Mouse (Mus musculus): ENCODE results near the gene Hdgfl3. TPM values are rescaled to one million over a fixed set of nuclear protein-coding genes. Genes with fewer than 3 reads are reported as not detected.
A peak's percentile ranks its signal among the peaks of the same experiment; 100 is the strongest.

Gene Hdgfl3
- 6.1 and 6.4 TPM in 2 replicates for polyA plus RNA-seq (2015; fragmentation: Nextera tagmentation; extraction: Ambion mirVana)

DNA sequence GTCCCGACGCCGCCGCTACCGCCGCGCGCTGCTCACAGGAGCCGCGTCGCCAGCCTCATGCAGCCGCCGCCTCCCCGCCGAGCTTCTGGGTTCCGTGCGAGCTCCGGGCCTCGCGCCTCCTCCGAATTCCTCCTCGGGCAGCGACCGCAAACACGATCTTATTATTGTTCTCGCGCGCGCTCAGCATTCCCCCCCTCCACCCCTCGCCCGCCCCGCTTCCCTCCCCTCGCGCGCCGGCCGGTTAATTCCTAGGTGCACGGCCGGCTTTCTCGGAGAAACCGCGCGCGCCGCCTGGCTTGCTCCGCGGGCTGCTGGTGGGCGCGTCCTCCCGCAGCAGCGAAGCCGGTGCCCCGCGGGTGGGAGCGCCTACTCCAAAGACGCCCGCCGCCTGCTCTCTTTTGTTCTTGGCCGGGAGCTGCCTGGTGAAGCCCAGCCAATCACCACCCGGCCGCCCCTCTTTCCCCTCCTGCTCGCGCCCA lies at the start of gene Hdgfl3:
Gene Hdgfl3, minus strand, starts transcription at position 207 of the 479 bp plus-strand sequence.
- WGBS: 1% methylated on average over 26 of the region's 63 CpGs
- TF ChIP-seq CTCF (IDR thresholded peaks at IDR 0.05): peak; percentile 36
- TF ChIP-seq EP300 (IDR thresholded peaks at IDR 0.05): no peak
- DNase-seq (ENCODE audit: low spot score) (peak; percentile 95), ATAC-seq (peak; percentile 93)
- no peaks in the 10 kb centered on the region; the same call in 1 of the 2 replicates for H3K4me1 ChIP-seq (ENCODE audit: insufficient read depth, low read depth, low read length)
- H3K4me2 ChIP-seq (replicated peaks; ENCODE audit: low read depth, low read length): peak within 1 kb of the TSS; percentile 93
- peak within 1 kb of the TSS; percentile 62 for H3K27ac ChIP-seq (ENCODE audit: low read length)
- no peaks in the 10 kb centered on the region for H3K9me3 ChIP-seq (ENCODE audit: low read length)
- peaks cover 10% of the 10 kb centered on the region for H3K27me3 ChIP-seq (replicated peaks; ENCODE audit: insufficient read depth, low read length)
- H3K36me3 ChIP-seq (ENCODE audit: insufficient read depth, low read length): no peaks in the 10 kb centered on the region
- H3K4me3 ChIP-seq (ENCODE audit: low read depth, low read length): peak within 1 kb of the TSS; percentile 70
- H3K9ac ChIP-seq (replicated peaks; ENCODE audit: low read depth): peak within 1 kb of the TSS; percentile 52

DNA sequence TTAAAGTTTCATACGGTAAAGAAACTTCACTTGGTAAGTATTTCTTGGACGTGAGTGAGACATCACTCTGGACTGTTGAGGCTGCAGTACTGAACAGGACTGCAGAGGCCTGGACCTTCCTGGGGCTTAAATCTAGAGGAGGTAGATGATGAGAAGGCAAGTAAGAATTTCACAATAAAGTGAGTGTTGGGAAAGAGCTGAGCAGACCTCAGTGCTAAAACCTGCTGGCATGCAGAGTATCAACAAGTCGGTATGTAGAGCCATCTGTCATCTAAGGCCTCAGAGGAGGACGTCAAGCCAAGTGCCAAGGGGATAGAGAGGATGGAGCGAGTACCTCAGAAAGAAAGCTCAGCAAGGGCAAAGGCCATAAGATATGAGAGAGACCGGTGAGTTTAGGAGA lies 49.4 kb upstream of the Hdgfl3 start:
- H3K27ac ChIP-seq (ENCODE audit: low read length): no peak overlapping the region
- WGBS: 62% methylated on average over 6 of the region's 6 CpGs
- H3K4me2 ChIP-seq (replicated peaks; ENCODE audit: low read depth, low read length): no peak overlapping the region
- no peaks in the 10 kb centered on the region for H3K4me1 ChIP-seq (ENCODE audit: insufficient read depth, low read depth, low read length)
- no peak overlapping the region for H3K9ac ChIP-seq (replicated peaks; ENCODE audit: low read depth)
- ATAC-seq (no peak), DNase-seq (ENCODE audit: low spot score) (peak; percentile 9)
- H3K36me3 ChIP-seq (ENCODE audit: insufficient read depth, low read length): no peaks in the 10 kb centered on the region
- 0 out of 2 replicates have a peak, but pooled peaks cover 2% of the 10 kb centered on the region for H3K27me3 ChIP-seq (replicated peaks; ENCODE audit: insufficient read depth, low read length)
- H3K4me3 ChIP-seq (ENCODE audit: low read depth, low read length): no peak overlapping the region
- TF ChIP-seq CTCF (IDR thresholded peaks at IDR 0.05): no peak
- no peak for TF ChIP-seq EP300 (IDR thresholded peaks at IDR 0.05)
- no peaks in the 10 kb centered on the region for H3K9me3 ChIP-seq (ENCODE audit: low read length)

DNA sequence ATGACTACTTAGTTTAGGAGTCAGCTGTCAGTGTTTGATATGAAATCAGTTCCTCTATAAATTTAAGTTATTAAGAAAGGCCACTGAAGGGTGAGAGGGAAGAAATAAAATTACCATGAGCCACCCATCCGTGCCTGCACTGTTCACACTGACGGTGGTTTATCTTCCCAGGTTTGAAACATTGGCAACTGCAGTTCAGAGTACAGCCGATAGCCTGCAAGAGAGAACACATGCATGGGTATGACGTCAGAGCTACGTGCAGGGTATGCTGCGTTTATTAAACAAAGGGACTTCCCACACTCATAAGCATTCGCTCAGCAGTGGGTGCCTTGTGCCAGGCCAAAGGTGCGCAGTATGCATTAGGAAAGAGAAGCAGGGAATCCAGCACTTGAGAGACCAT lies 44.0 kb upstream of the Hdgfl3 start:
- Histone ChIP-seq H3K9me3 (ENCODE audit: low read length) (no peaks in the 10 kb centered on the region), H3K4me3 (ENCODE audit: low read depth, low read length) (no peak overlapping the region), H3K36me3 (ENCODE audit: insufficient read depth, low read length) (no peaks in the 10 kb centered on the region), H3K4me1 (ENCODE audit: insufficient read depth, low read depth, low read length) (no peaks in the 10 kb centered on the region), H3K27me3 (replicated peaks; ENCODE audit: insufficient read depth, low read length) (no peaks in the 10 kb centered on the region), H3K27ac (ENCODE audit: low read length) (no peak overlapping the region), H3K4me2 (replicated peaks; ENCODE audit: low read depth, low read length) (no peak overlapping the region), H3K9ac (replicated peaks; ENCODE audit: low read depth) (no peak overlapping the region)
- no peak for DNase-seq (ENCODE audit: low spot score)
- no peak for ATAC-seq
- no peak for TF ChIP-seq EP300 (IDR thresholded peaks at IDR 0.05)
- no peak for TF ChIP-seq CTCF (IDR thresholded peaks at IDR 0.05)
- 60% methylated on average over 8 of the region's 8 CpGs for WGBS

DNA sequence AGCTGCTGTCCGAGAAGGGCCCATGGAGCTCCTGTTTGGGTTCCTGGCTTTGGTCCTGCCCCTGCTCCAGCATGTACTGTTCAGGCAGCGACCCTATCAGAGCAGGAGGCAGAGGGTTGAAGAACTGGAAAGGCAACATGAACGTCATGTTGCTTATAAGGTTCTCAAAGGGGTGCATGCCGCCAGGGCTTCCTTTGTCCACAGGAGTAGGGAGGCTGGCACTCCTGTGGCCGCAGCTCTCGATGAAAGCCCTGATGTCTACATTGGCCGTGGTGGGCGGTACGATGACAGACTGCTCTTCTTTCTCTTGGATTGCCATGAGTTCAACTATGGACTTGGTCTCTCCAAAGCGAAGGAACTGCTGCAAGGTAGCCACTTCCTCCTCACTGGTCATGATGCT lies 40.3 kb upstream of the Hdgfl3 start:
- Histone ChIP-seq H3K9ac (replicated peaks; ENCODE audit: low read depth) (no peak overlapping the region), H3K36me3 (ENCODE audit: insufficient read depth, low read length) (no peaks in the 10 kb centered on the region), H3K27me3 (replicated peaks; ENCODE audit: insufficient read depth, low read length) (no peaks in the 10 kb centered on the region), H3K9me3 (ENCODE audit: low read length) (no peaks in the 10 kb centered on the region), H3K4me2 (replicated peaks; ENCODE audit: low read depth, low read length) (no peak overlapping the region), H3K4me1 (ENCODE audit: insufficient read depth, low read depth, low read length) (no peaks in the 10 kb centered on the region), H3K27ac (ENCODE audit: low read length) (no peak overlapping the region), H3K4me3 (ENCODE audit: low read depth, low read length) (no peak overlapping the region)
- no peak for ATAC-seq
- WGBS: 75% methylated on average over 10 of the region's 10 CpGs
- DNase-seq (ENCODE audit: low spot score): no peak
- TF ChIP-seq EP300 (IDR thresholded peaks at IDR 0.05) (no peak), CTCF (IDR thresholded peaks at IDR 0.05) (no peak)

DNA sequence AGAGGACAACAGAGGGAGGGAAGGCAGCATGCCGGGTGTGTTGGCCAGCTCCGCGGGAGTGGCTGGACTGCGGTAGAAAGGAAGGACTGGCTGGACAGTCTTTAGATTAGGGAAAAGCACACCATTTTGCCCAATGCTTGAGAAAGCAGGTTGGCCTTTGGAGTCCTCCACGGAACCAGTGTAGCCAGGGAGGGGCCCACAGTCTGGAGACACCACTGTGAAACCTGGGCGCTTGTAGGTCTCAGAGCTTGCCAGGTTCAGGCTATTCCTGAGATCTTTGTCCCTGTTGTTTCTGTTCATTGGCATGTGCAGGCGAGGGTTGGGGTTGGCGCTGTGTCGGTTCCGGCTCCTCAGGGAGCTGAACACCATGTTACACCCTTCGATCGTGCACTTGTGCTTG lies 39.7 kb upstream of the Hdgfl3 start:
- WGBS: 89% methylated on average over 12 of the region's 12 CpGs
- no peak overlapping the region for H3K9ac ChIP-seq (replicated peaks; ENCODE audit: low read depth)
- no peak for DNase-seq (ENCODE audit: low spot score)
- no peaks in the 10 kb centered on the region for H3K27me3 ChIP-seq (replicated peaks; ENCODE audit: insufficient read depth, low read length)
- H3K36me3 ChIP-seq (ENCODE audit: insufficient read depth, low read length): no peaks in the 10 kb centered on the region
- H3K4me3 ChIP-seq (ENCODE audit: low read depth, low read length): no peak overlapping the region
- no peaks in the 10 kb centered on the region for H3K4me1 ChIP-seq (ENCODE audit: insufficient read depth, low read depth, low read length)
- H3K9me3 ChIP-seq (ENCODE audit: low read length): no peaks in the 10 kb centered on the region
- no peak for TF ChIP-seq EP300 (IDR thresholded peaks at IDR 0.05)
- no peak for TF ChIP-seq CTCF (IDR thresholded peaks at IDR 0.05)
- H3K4me2 ChIP-seq (replicated peaks; ENCODE audit: low read depth, low read length): no peak overlapping the region
- no peak overlapping the region for H3K27ac ChIP-seq (ENCODE audit: low read length)
- no peak for ATAC-seq

DNA sequence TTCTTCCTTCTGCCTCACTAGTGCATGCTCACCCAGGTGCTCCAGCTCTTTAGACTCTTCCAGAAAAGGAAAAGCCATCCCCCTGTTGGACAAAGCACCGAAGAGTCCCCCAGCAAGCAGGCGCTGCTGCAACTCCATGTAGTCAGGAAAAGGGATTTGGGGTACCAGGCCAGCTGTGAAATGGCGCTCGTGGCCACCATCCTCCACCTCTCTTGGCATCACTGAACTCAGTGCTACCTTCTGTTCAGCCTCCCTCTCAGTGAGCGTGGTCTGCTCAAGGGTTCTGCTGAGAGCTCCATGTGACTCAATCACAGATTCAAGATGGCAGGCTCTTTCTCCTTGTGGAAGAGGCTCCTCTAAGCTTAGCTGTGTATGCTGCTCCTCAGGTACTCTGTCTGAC lies 39.1 kb upstream of the Hdgfl3 start:
- TF ChIP-seq EP300 (IDR thresholded peaks at IDR 0.05) (no peak), CTCF (IDR thresholded peaks at IDR 0.05) (no peak)
- no peaks in the 10 kb centered on the region for H3K4me1 ChIP-seq (ENCODE audit: insufficient read depth, low read depth, low read length)
- no peaks in the 10 kb centered on the region for H3K27me3 ChIP-seq (replicated peaks; ENCODE audit: insufficient read depth, low read length)
- ATAC-seq (no peak), DNase-seq (ENCODE audit: low spot score) (no peak)
- H3K9ac ChIP-seq (replicated peaks; ENCODE audit: low read depth): no peak overlapping the region
- no peak overlapping the region for H3K4me3 ChIP-seq (ENCODE audit: low read depth, low read length)
- H3K4me2 ChIP-seq (replicated peaks; ENCODE audit: low read depth, low read length): no peak overlapping the region
- WGBS: 89% methylated on average over 5 of the region's 5 CpGs
- H3K27ac ChIP-seq (ENCODE audit: low read length): no peak overlapping the region
- no peaks in the 10 kb centered on the region for H3K9me3 ChIP-seq (ENCODE audit: low read length)
- H3K36me3 ChIP-seq (ENCODE audit: insufficient read depth, low read length): no peaks in the 10 kb centered on the region

DNA sequence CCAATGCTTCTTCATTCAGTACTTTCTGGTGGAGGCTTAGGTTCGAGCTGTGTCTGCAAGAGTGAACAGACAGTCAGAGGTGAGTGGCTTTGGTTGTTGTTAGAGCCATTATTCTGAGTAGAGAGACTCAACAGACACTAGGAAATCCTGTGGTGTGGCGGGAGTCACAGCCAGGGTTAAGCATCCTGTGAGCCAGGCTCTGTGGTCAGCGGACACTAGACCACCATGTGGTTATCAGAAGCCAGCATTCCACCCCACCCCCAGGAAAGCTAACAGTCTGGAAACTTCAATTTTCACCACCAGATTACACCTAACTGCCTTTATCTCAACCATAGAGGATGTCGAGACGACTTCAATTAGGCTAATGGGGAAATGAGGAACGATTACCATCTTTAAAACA lies 34.7 kb upstream of the Hdgfl3 start:
- no peak overlapping the region for H3K27ac ChIP-seq (ENCODE audit: low read length)
- WGBS: 75% methylated on average over 6 of the region's 6 CpGs
- H3K4me1 ChIP-seq (ENCODE audit: insufficient read depth, low read depth, low read length): no peaks in the 10 kb centered on the region
- H3K4me3 ChIP-seq (ENCODE audit: low read depth, low read length): no peak overlapping the region
- no peak for ATAC-seq
- H3K36me3 ChIP-seq (ENCODE audit: insufficient read depth, low read length): no peaks in the 10 kb centered on the region
- no peak overlapping the region for H3K4me2 ChIP-seq (replicated peaks; ENCODE audit: low read depth, low read length)
- DNase-seq (ENCODE audit: low spot score): no peak
- TF ChIP-seq EP300 (IDR thresholded peaks at IDR 0.05) (no peak), CTCF (IDR thresholded peaks at IDR 0.05) (no peak)
- no peaks in the 10 kb centered on the region for H3K9me3 ChIP-seq (ENCODE audit: low read length)
- H3K27me3 ChIP-seq (replicated peaks; ENCODE audit: insufficient read depth, low read length): no peaks in the 10 kb centered on the region
- H3K9ac ChIP-seq (replicated peaks; ENCODE audit: low read depth): no peak overlapping the region
